Mouse (Mus musculus): ENCODE data around the gene Ube2k.
"Not testable (repeated sequence)": the region's sequence is repeated elsewhere in the genome, so short reads cannot be mapped to it uniquely, and the experiment has no call there.

Gene Ube2k

GRCm38 (mm10) chr5:65536751-65537419 is at the start of gene Ube2k, which contains the start of gene Smim14:
Gene Ube2k, plus strand, starts transcription at chr5:65537233.
Gene Smim14, minus strand, starts transcription at chr5:65537184.
- peak; percentile 96 for DNase-seq (ENCODE audit: extremely low spot score)

- no peak for DNase-seq (ENCODE audit: extremely low spot score)
Observed at GRCm38 (mm10) chr5:65487381-65487780, 49.7 kb upstream of the Ube2k start.

GRCm38 (mm10) chr5:65488725-65489124 is 48.3 kb upstream of the Ube2k start:
- no peak for DNase-seq (ENCODE audit: extremely low spot score)

- no peak for DNase-seq (ENCODE audit: extremely low spot score)
Observed at GRCm38 (mm10) chr5:65489830-65490229, 47.2 kb upstream of the Ube2k start.

GRCm38 (mm10) chr5:65491767-65492715 is 45.0 kb upstream of the Ube2k start:
- DNase-seq (ENCODE audit: extremely low spot score), result peak; percentile 73

- DNase-seq (ENCODE audit: extremely low spot score), result peak; percentile 87
Observed at GRCm38 (mm10) chr5:65492716-65493531, 44.1 kb upstream of the Ube2k start, which contains the start of gene Gm43552. Gene Gm43552, minus strand, starts transcription at chr5:65492833.

- no peak for DNase-seq (ENCODE audit: extremely low spot score)
Observed at GRCm38 (mm10) chr5:65500231-65500630, 36.8 kb upstream of the Ube2k start.

GRCm38 (mm10) chr5:65501407-65501806 is 35.6 kb upstream of the Ube2k start:
- DNase-seq (ENCODE audit: extremely low spot score), result no peak

- DNase-seq (ENCODE audit: extremely low spot score), result peak; percentile 27
Observed at GRCm38 (mm10) chr5:65505786-65506185, 31.2 kb upstream of the Ube2k start.

GRCm38 (mm10) chr5:65508395-65508794 is 28.6 kb upstream of the Ube2k start:
- DNase-seq (ENCODE audit: extremely low spot score), result no peak

GRCm38 (mm10) chr5:65513506-65513905 is 23.5 kb upstream of the Ube2k start:
- no peak for DNase-seq (ENCODE audit: extremely low spot score)

GRCm38 (mm10) chr5:65514635-65515278 is 22.3 kb upstream of the Ube2k start:
- DNase-seq (ENCODE audit: extremely low spot score), result no peak

- no peak for DNase-seq (ENCODE audit: extremely low spot score)
Observed at GRCm38 (mm10) chr5:65521803-65522202, 15.2 kb upstream of the Ube2k start.

GRCm38 (mm10) chr5:65524831-65525230 is 12.2 kb upstream of the Ube2k start:
- DNase-seq (ENCODE audit: extremely low spot score), result no peak

GRCm38 (mm10) chr5:65525674-65526443 is 11.2 kb upstream of the Ube2k start:
- peak; percentile 28 for DNase-seq (ENCODE audit: extremely low spot score)

- no peak for DNase-seq (ENCODE audit: extremely low spot score)
Observed at GRCm38 (mm10) chr5:65531283-65531682, 5.8 kb upstream of the Ube2k start.

- DNase-seq (ENCODE audit: extremely low spot score), result no peak
Observed at GRCm38 (mm10) chr5:65534496-65534895, 2.5 kb upstream of the Ube2k start.

GRCm38 (mm10) chr5:65535457-65536067 is 1.5 kb upstream of the Ube2k start:
- DNase-seq (ENCODE audit: extremely low spot score), result peak; percentile 34

GRCm38 (mm10) chr5:65536068-65536465 is 966 bp upstream of the Ube2k start:
- DNase-seq (ENCODE audit: extremely low spot score), result not testable (repeated sequence)
